Mouse (Mus musculus): ENCODE data around the gene Setd7. TPM values are rescaled to one million over a fixed set of nuclear protein-coding genes. Genes with fewer than 3 reads are reported as not detected.
"Not testable (repeated sequence)": the region's sequence is repeated elsewhere in the genome, so short reads cannot be mapped to it uniquely, and the experiment has no call there.

Setd7 gene
- polyA plus RNA-seq, 1 experiment from 2014 or later: 4.3 TPM

- Histone ChIP-seq H3K36me3 (ENCODE audit: insufficient read depth) (no peaks in the 10 kb centered on the region), H3K4me2 (no peak overlapping the region), H3K9me3 (ENCODE audit: low read depth, low read length) (no peaks in the 10 kb centered on the region), H3K4me1 (ENCODE audit: insufficient read depth) (no peaks in the 10 kb centered on the region; the same call in 1 of the 2 replicates), H3K27me3 (ENCODE audit: insufficient read depth, low read length) (no peaks in the 10 kb centered on the region), H3K9ac (no peak overlapping the region), H3K4me3 (ENCODE audit: low read depth, low read length) (no peak overlapping the region), H3K27ac (ENCODE audit: low read depth) (no peak overlapping the region)
- ATAC-seq (ENCODE audit: insufficient read depth) (no peak), DNase-seq (no peak)
- no peak for TF ChIP-seq CTCF (IDR thresholded peaks at IDR 0.05; ENCODE audit: low read depth)
- WGBS: 78% methylated on average over 1 of the region's 1 CpGs
Measured at GRCm38 (mm10) chr3:51593506-51593905, 32.8 kb upstream of the Setd7 start.

- no peak for TF ChIP-seq CTCF (IDR thresholded peaks at IDR 0.05; ENCODE audit: low read depth)
- H3K4me3 ChIP-seq (ENCODE audit: low read depth, low read length): no peak overlapping the region
- WGBS: 83% methylated on average over 6 of the region's 6 CpGs
- H3K27ac ChIP-seq (ENCODE audit: low read depth): no peak overlapping the region
- no peaks in the 10 kb centered on the region for H3K36me3 ChIP-seq (ENCODE audit: insufficient read depth)
- DNase-seq: no peak
- H3K4me2 ChIP-seq: no peak overlapping the region
- H3K4me1 ChIP-seq (ENCODE audit: insufficient read depth): no peaks in the 10 kb centered on the region; the same call in 1 of the 2 replicates
- H3K9ac ChIP-seq: no peak overlapping the region
- H3K9me3 ChIP-seq (ENCODE audit: low read depth, low read length): no peaks in the 10 kb centered on the region
- ATAC-seq (ENCODE audit: insufficient read depth): no peak
- H3K27me3 ChIP-seq (ENCODE audit: insufficient read depth, low read length): no peaks in the 10 kb centered on the region
Measured at GRCm38 (mm10) chr3:51591591-51591990, 30.9 kb upstream of the Setd7 start.

GRCm38 (mm10) chr3:51590207-51590892 is 29.7 kb upstream of the Setd7 start:
- Histone ChIP-seq H3K27me3 (ENCODE audit: insufficient read depth, low read length) (no peaks in the 10 kb centered on the region), H3K4me3 (ENCODE audit: low read depth, low read length) (no peak overlapping the region), H3K9ac (no peak overlapping the region), H3K4me2 (no peak overlapping the region), H3K4me1 (ENCODE audit: insufficient read depth) (no peaks in the 10 kb centered on the region; the same call in 1 of the 2 replicates), H3K36me3 (ENCODE audit: insufficient read depth) (no peaks in the 10 kb centered on the region), H3K9me3 (ENCODE audit: low read depth, low read length) (no peaks in the 10 kb centered on the region), H3K27ac (ENCODE audit: low read depth) (no peak overlapping the region)
- DNase-seq (no peak), ATAC-seq (ENCODE audit: insufficient read depth) (no peak)
- TF ChIP-seq CTCF (IDR thresholded peaks at IDR 0.05; ENCODE audit: low read depth): no peak
- WGBS: 42% methylated on average over 15 of the region's 15 CpGs

- Histone ChIP-seq H3K36me3 (ENCODE audit: insufficient read depth) (no peaks in the 10 kb centered on the region), H3K4me1 (ENCODE audit: insufficient read depth) (no peaks in the 10 kb centered on the region; the same call in 1 of the 2 replicates), H3K9ac (no peak overlapping the region), H3K27me3 (ENCODE audit: insufficient read depth, low read length) (no peaks in the 10 kb centered on the region), H3K4me2 (no peak overlapping the region), H3K4me3 (ENCODE audit: low read depth, low read length) (no peak overlapping the region), H3K9me3 (ENCODE audit: low read depth, low read length) (no peaks in the 10 kb centered on the region), H3K27ac (ENCODE audit: low read depth) (no peak overlapping the region)
- no peak for ATAC-seq (ENCODE audit: insufficient read depth)
- TF ChIP-seq CTCF (IDR thresholded peaks at IDR 0.05; ENCODE audit: low read depth): peak; percentile 35
- WGBS: 50% methylated on average over 7 of the region's 7 CpGs
- DNase-seq: no peak
Measured at GRCm38 (mm10) chr3:51587697-51588262, 27.1 kb upstream of the Setd7 start.

- TF ChIP-seq CTCF (IDR thresholded peaks at IDR 0.05; ENCODE audit: low read depth): peak; percentile 85
- Histone ChIP-seq H3K4me2 (0 out of 2 replicates have a peak overlapping the region, but pooled peaks have one; percentile 1), H3K36me3 (ENCODE audit: insufficient read depth) (no peaks in the 10 kb centered on the region), H3K27ac (ENCODE audit: low read depth) (no peak overlapping the region), H3K4me1 (ENCODE audit: insufficient read depth) (no peaks in the 10 kb centered on the region), H3K9ac (no peak overlapping the region), H3K27me3 (ENCODE audit: insufficient read depth, low read length) (no peaks in the 10 kb centered on the region), H3K9me3 (ENCODE audit: low read depth, low read length) (no peaks in the 10 kb centered on the region), H3K4me3 (ENCODE audit: low read depth, low read length) (no peak overlapping the region)
- ATAC-seq (ENCODE audit: insufficient read depth) (peak; percentile 79; the same call in 1 of the 2 replicates), DNase-seq (peak; percentile 94)
- whole genome bisulfite sequencing: 21% methylated on average over 18 of the region's 18 CpGs
Measured at GRCm38 (mm10) chr3:51583574-51584391, 23.1 kb upstream of the Setd7 start.

- H3K4me2 ChIP-seq; ATAC-seq (ENCODE audit: insufficient read depth); H3K27ac ChIP-seq (ENCODE audit: low read depth); H3K27me3 ChIP-seq (ENCODE audit: insufficient read depth, low read length); H3K4me1 ChIP-seq (ENCODE audit: insufficient read depth); H3K4me3 ChIP-seq (ENCODE audit: low read depth, low read length); H3K9ac ChIP-seq; H3K36me3 ChIP-seq (ENCODE audit: insufficient read depth); H3K9me3 ChIP-seq (ENCODE audit: low read depth, low read length); DNase-seq: not testable (repeated sequence)
- WGBS: 79% methylated on average over 4 of the region's 4 CpGs
Measured at GRCm38 (mm10) chr3:51579243-51579642, 18.6 kb upstream of the Setd7 start.
